8 mouse cellular contexts compared by ENCODE assay signal in the genomic region with DNA sequence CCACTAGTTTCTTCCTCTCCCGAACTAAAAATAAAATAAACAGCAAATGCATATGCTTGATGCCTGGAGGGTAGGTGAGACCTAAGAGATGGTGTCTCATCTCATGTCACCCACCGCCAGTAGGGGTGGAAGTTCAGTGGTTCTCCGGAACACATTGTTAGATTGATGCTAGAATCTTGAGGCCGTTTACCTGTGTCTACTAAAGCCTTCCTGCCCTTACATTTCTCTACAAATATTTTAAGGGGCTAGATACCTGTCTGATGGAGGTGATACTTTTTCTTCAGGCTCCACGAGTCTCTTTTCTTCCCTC. TPM values are rescaled to one million over a fixed set of nuclear protein-coding genes. Genes with fewer than 3 reads are reported as not detected.
DNase-seq lines count a peak whose midpoint lies in the region; ATAC-seq and TF ChIP-seq lines count a peak whose summit lies in the region.

No protein-coding gene starts in this region.

- H3K9ac ChIP-seq in intestine, postnatal 0 days (ENCODE audit: low read depth, low read length): peak overlapping the region; percentile 85; the same call in 1 of the 2 replicates
- H3K9ac ChIP-seq in neural tube, embryonic 14.5 days (replicated peaks; ENCODE audit: low read depth, low read length): peak overlapping the region; percentile 95

- no peaks in the 10 kb centered on the region for H3K36me3 ChIP-seq in forebrain, embryonic 10.5 days (replicated peaks)
- H3K36me3 ChIP-seq in intestine, postnatal 0 days (ENCODE audit: control insufficient read depth, insufficient read depth): peaks cover 6% of the 10 kb centered on the region; the same call in 1 of the 2 replicates
- no peaks in the 10 kb centered on the region for H3K36me3 ChIP-seq in neural tube, embryonic 14.5 days (ENCODE audit: control insufficient read depth, insufficient read depth, low read length)

- H3K4me3 ChIP-seq in layer of hippocampus, adult 2 months: peak overlapping the region; percentile 98
- peak overlapping the region; percentile 70 for H3K4me3 ChIP-seq in forebrain, embryonic 10.5 days
- H3K4me3 ChIP-seq in intestine, postnatal 0 days (ENCODE audit: low read depth, low read length): peak overlapping the region; percentile 85
- H3K4me3 ChIP-seq in neural tube, embryonic 14.5 days (ENCODE audit: low read depth, low read length): peak overlapping the region; percentile 93

- H3K27ac ChIP-seq in layer of hippocampus, adult 2 months: peak overlapping the region; percentile 96
- peak overlapping the region; percentile 86 for H3K27ac ChIP-seq in forebrain, embryonic 10.5 days
- no peak overlapping the region for H3K27ac ChIP-seq in intestine, postnatal 0 days (ENCODE audit: low read depth, low read length)
- peak overlapping the region; percentile 95 for H3K27ac ChIP-seq in neural tube, embryonic 14.5 days (ENCODE audit: low read depth, low read length)

- DNase-seq in layer of hippocampus, adult 2 months (ENCODE audit: low spot score in 2 of 2): no peak
- no peak for DNase-seq in layer of hippocampus, adult 11-12 months (ENCODE audit: low spot score)
- no peak for DNase-seq in forebrain, embryonic 10.5 days (ENCODE audit: extremely low spot score, low spot score)
- DNase-seq in layer of hippocampus, adult 18-20 months (ENCODE audit: low spot score in 2 of 2): no peak
- DNase-seq in left cerebral cortex, postnatal 10 days (ENCODE audit: extremely low spot score in 1 of 2, low spot score in 2 of 2): no peak
- DNase-seq in testis, postnatal 14 days (ENCODE audit: low spot score): no peak

- ATAC-seq in intestine, postnatal 0 days: no peak
- ATAC-seq in neural tube, embryonic 14.5 days (ENCODE audit: low read depth): no peak

- peaks cover 65% of the 10 kb centered on the region for H3K4me1 ChIP-seq in forebrain, embryonic 10.5 days
- H3K4me1 ChIP-seq in intestine, postnatal 0 days (replicated peaks; ENCODE audit: control insufficient read depth, insufficient read depth, low read length): 0 out of 2 replicates have a peak, but pooled peaks cover 8% of the 10 kb centered on the region
- peaks cover 29% of the 10 kb centered on the region; the same call in 1 of the 2 replicates for H3K4me1 ChIP-seq in neural tube, embryonic 14.5 days (ENCODE audit: control insufficient read depth, insufficient read depth, low read length)

- 23% methylated on average over 5 of the region's 5 CpGs for WGBS in forebrain, embryonic 10.5 days
- WGBS in intestine, postnatal 0 days: 61% methylated on average over 5 of the region's 5 CpGs
- 18% methylated on average over 5 of the region's 5 CpGs for WGBS in neural tube, embryonic 14.5 days

- intact Hi-C loops in left cerebral cortex, postnatal 10 days (cut with DNase I): loop anchor here (2.0 to 10.0 kb wide), 3 partner anchors 68 to 290 kb away; no protein-coding TSS in a partner anchor

- peak; percentile 38 for TF ChIP-seq CTCF in layer of hippocampus, adult 2 months (conservative IDR thresholded peaks at IDR 0.05)
- TF ChIP-seq CTCF in intestine, postnatal 0 days (IDR thresholded peaks at IDR 0.05; ENCODE audit: low read depth): no peak

- H3K4me2 ChIP-seq in intestine, postnatal 0 days (replicated peaks; ENCODE audit: low read depth): peak overlapping the region; percentile 92
- peak overlapping the region; percentile 68 for H3K4me2 ChIP-seq in neural tube, embryonic 14.5 days (ENCODE audit: low read depth, low read length)

- no peaks in the 10 kb centered on the region for H3K9me3 ChIP-seq in forebrain, embryonic 10.5 days
- no peaks in the 10 kb centered on the region for H3K9me3 ChIP-seq in intestine, postnatal 0 days (ENCODE audit: control insufficient read depth)
- H3K9me3 ChIP-seq in neural tube, embryonic 14.5 days (ENCODE audit: control insufficient read depth, low read length): no peaks in the 10 kb centered on the region

- H3K27me3 ChIP-seq in forebrain, embryonic 10.5 days (ENCODE audit: poor library complexity, severe bottlenecking): peaks cover 48% of the 10 kb centered on the region
- H3K27me3 ChIP-seq in intestine, postnatal 0 days (replicated peaks; ENCODE audit: control insufficient read depth, insufficient read depth, low read length): no peaks in the 10 kb centered on the region
- no peaks in the 10 kb centered on the region; the same call in 1 of the 2 replicates for H3K27me3 ChIP-seq in neural tube, embryonic 14.5 days (ENCODE audit: control insufficient read depth, insufficient read depth, low read length)

RNA-seq across cellular contexts. Expression of gene Tnik, which starts 1.8 kb away (rescaled TPM):
- 100 to 1,000 TPM; 220 to 223 TPM for total RNA-seq in layer of hippocampus, adult 2 months (2021)
- polyA plus RNA-seq in forebrain, embryonic 10.5 days (2016; fragmentation: Nextera tagmentation; extraction: Ambion mirVana): 8.5 and 9.6 TPM in 2 replicates
- polyA plus RNA-seq in intestine, postnatal 0 days (2015; fragmentation: Nextera tagmentation; extraction: Ambion mirVana): 7.9 and 11.3 TPM in 2 replicates
- 93.2 and 106 TPM in 2 replicates for polyA plus RNA-seq in neural tube, embryonic 14.5 days (2014; fragmentation: Nextera tagmentation; extraction: Ambion mirVana)
- 100 to 1,000 TPM; 169 to 172 TPM for total RNA-seq in layer of hippocampus, adult 18-20 months (2021)
- 100 to 1,000 TPM; 235 to 250 TPM for total RNA-seq in left cerebral cortex, postnatal 10 days (2021)
